Mouse (Mus musculus): ENCODE measurements around the gene Cib4. TPM values are rescaled to one million over a fixed set of nuclear protein-coding genes. Genes with fewer than 3 reads are reported as not detected.

The Cib4 gene
- polyA plus RNA-seq, 1 experiment from 2014 or later, result not detected

GRCm38 (mm10) chr5:30554981-30555380 is 9.3 kb upstream of the Cib4 start:
- H3K9ac ChIP-seq (replicated peaks; ENCODE audit: low read depth, low read length), result no peak overlapping the region
- H3K27ac ChIP-seq (ENCODE audit: low read length), result no peak overlapping the region
- no peak for ATAC-seq
- H3K36me3 ChIP-seq (ENCODE audit: control insufficient read depth, insufficient read depth), result no peaks in the 10 kb centered on the region
- WGBS, result 77% methylated on average over 8 of the region's 8 CpGs
- no peaks in the 10 kb centered on the region for H3K27me3 ChIP-seq (replicated peaks; ENCODE audit: control insufficient read depth, insufficient read depth, low read length)
- H3K4me3 ChIP-seq (replicated peaks; ENCODE audit: low read length), result no peak overlapping the region
- H3K4me2 ChIP-seq (ENCODE audit: low read length), result no peak overlapping the region
- H3K4me1 ChIP-seq (replicated peaks; ENCODE audit: control insufficient read depth, insufficient read depth, low read length), result peaks cover 5% of the 10 kb centered on the region
- H3K9me3 ChIP-seq (ENCODE audit: control insufficient read depth, low read length), result no peaks in the 10 kb centered on the region

- H3K4me1 ChIP-seq (replicated peaks; ENCODE audit: control insufficient read depth, insufficient read depth, low read length), result peaks cover 5% of the 10 kb centered on the region
- no peak for ATAC-seq
- 89% methylated on average over 13 of the region's 13 CpGs for WGBS
- H3K27me3 ChIP-seq (replicated peaks; ENCODE audit: control insufficient read depth, insufficient read depth, low read length), result no peaks in the 10 kb centered on the region
- H3K4me2 ChIP-seq (ENCODE audit: low read length), result no peak overlapping the region
- H3K4me3 ChIP-seq (replicated peaks; ENCODE audit: low read length), result no peak overlapping the region
- H3K27ac ChIP-seq (ENCODE audit: low read length), result no peak overlapping the region
- H3K9ac ChIP-seq (replicated peaks; ENCODE audit: low read depth, low read length), result no peak overlapping the region
- no peaks in the 10 kb centered on the region for H3K36me3 ChIP-seq (ENCODE audit: control insufficient read depth, insufficient read depth)
- H3K9me3 ChIP-seq (ENCODE audit: control insufficient read depth, low read length), result no peaks in the 10 kb centered on the region
Measured at GRCm38 (mm10) chr5:30553936-30554335, 8.3 kb upstream of the Cib4 start.

- Histone ChIP-seq H3K4me3 (replicated peaks; ENCODE audit: low read length) (no peak overlapping the region), H3K27ac (ENCODE audit: low read length) (no peak overlapping the region), H3K9ac (replicated peaks; ENCODE audit: low read depth, low read length) (no peak overlapping the region), H3K9me3 (ENCODE audit: control insufficient read depth, low read length) (no peaks in the 10 kb centered on the region), H3K4me2 (ENCODE audit: low read length) (no peak overlapping the region), H3K27me3 (replicated peaks; ENCODE audit: control insufficient read depth, insufficient read depth, low read length) (no peaks in the 10 kb centered on the region), H3K4me1 (replicated peaks; ENCODE audit: control insufficient read depth, insufficient read depth, low read length) (peaks cover 5% of the 10 kb centered on the region), H3K36me3 (ENCODE audit: control insufficient read depth, insufficient read depth) (no peaks in the 10 kb centered on the region)
- WGBS, result 82% methylated on average over 6 of the region's 6 CpGs
- ATAC-seq, result no peak
Measured at GRCm38 (mm10) chr5:30552006-30552405, 6.4 kb upstream of the Cib4 start.

GRCm38 (mm10) chr5:30551022-30551638 is 5.5 kb upstream of the Cib4 start:
- Histone ChIP-seq H3K36me3 (ENCODE audit: control insufficient read depth, insufficient read depth) (no peaks in the 10 kb centered on the region), H3K4me2 (ENCODE audit: low read length) (no peak overlapping the region), H3K9me3 (ENCODE audit: control insufficient read depth, low read length) (no peaks in the 10 kb centered on the region), H3K4me3 (replicated peaks; ENCODE audit: low read length) (no peak overlapping the region), H3K9ac (replicated peaks; ENCODE audit: low read depth, low read length) (no peak overlapping the region), H3K27ac (ENCODE audit: low read length) (no peak overlapping the region), H3K4me1 (replicated peaks; ENCODE audit: control insufficient read depth, insufficient read depth, low read length) (peaks cover 5% of the 10 kb centered on the region), H3K27me3 (replicated peaks; ENCODE audit: control insufficient read depth, insufficient read depth, low read length) (no peaks in the 10 kb centered on the region)
- no peak for ATAC-seq
- WGBS, result 78% methylated on average over 8 of the region's 8 CpGs

GRCm38 (mm10) chr5:30550334-30551021 is 4.8 kb upstream of the Cib4 start:
- WGBS, result 55% methylated on average over 9 of the region's 9 CpGs
- no peak overlapping the region for H3K4me2 ChIP-seq (ENCODE audit: low read length)
- H3K9ac ChIP-seq (replicated peaks; ENCODE audit: low read depth, low read length), result no peak overlapping the region
- peak; percentile 89 for ATAC-seq
- H3K4me3 ChIP-seq (replicated peaks; ENCODE audit: low read length), result no peak overlapping the region
- no peaks in the 10 kb centered on the region for H3K9me3 ChIP-seq (ENCODE audit: control insufficient read depth, low read length)
- H3K27me3 ChIP-seq (replicated peaks; ENCODE audit: control insufficient read depth, insufficient read depth, low read length), result no peaks in the 10 kb centered on the region
- no peaks in the 10 kb centered on the region for H3K36me3 ChIP-seq (ENCODE audit: control insufficient read depth, insufficient read depth)
- H3K27ac ChIP-seq (ENCODE audit: low read length), result no peak overlapping the region
- peaks cover 5% of the 10 kb centered on the region for H3K4me1 ChIP-seq (replicated peaks; ENCODE audit: control insufficient read depth, insufficient read depth, low read length)

GRCm38 (mm10) chr5:30548681-30549080 is 3.0 kb upstream of the Cib4 start:
- ATAC-seq, result no peak; the same call in 1 of the 2 replicates
- 42% methylated on average over 2 of the region's 2 CpGs for WGBS
- no peaks in the 10 kb centered on the region for H3K36me3 ChIP-seq (ENCODE audit: control insufficient read depth, insufficient read depth)
- H3K27ac ChIP-seq (ENCODE audit: low read length), result no peak overlapping the region
- no peak overlapping the region for H3K4me2 ChIP-seq (ENCODE audit: low read length)
- H3K9me3 ChIP-seq (ENCODE audit: control insufficient read depth, low read length), result no peaks in the 10 kb centered on the region
- H3K4me1 ChIP-seq (replicated peaks; ENCODE audit: control insufficient read depth, insufficient read depth, low read length), result peaks cover 5% of the 10 kb centered on the region
- H3K4me3 ChIP-seq (replicated peaks; ENCODE audit: low read length), result no peak overlapping the region
- H3K27me3 ChIP-seq (replicated peaks; ENCODE audit: control insufficient read depth, insufficient read depth, low read length), result no peaks in the 10 kb centered on the region
- no peak overlapping the region for H3K9ac ChIP-seq (replicated peaks; ENCODE audit: low read depth, low read length)

- H3K27ac ChIP-seq (ENCODE audit: low read length), result no peak overlapping the region
- WGBS, result 73% methylated on average over 7 of the region's 7 CpGs
- no peak overlapping the region for H3K4me2 ChIP-seq (ENCODE audit: low read length)
- ATAC-seq, result no peak
- H3K27me3 ChIP-seq (replicated peaks; ENCODE audit: control insufficient read depth, insufficient read depth, low read length), result no peaks in the 10 kb centered on the region
- no peaks in the 10 kb centered on the region for H3K9me3 ChIP-seq (ENCODE audit: control insufficient read depth, low read length)
- H3K9ac ChIP-seq (replicated peaks; ENCODE audit: low read depth, low read length), result no peak overlapping the region
- H3K4me1 ChIP-seq (replicated peaks; ENCODE audit: control insufficient read depth, insufficient read depth, low read length), result no peaks in the 10 kb centered on the region
- H3K36me3 ChIP-seq (ENCODE audit: control insufficient read depth, insufficient read depth), result no peaks in the 10 kb centered on the region
- no peak overlapping the region for H3K4me3 ChIP-seq (replicated peaks; ENCODE audit: low read length)
Measured at GRCm38 (mm10) chr5:30536051-30536570, 9.5 kb downstream of the Cib4 start.

- Histone ChIP-seq H3K27me3 (replicated peaks; ENCODE audit: control insufficient read depth, insufficient read depth, low read length) (no peaks in the 10 kb centered on the region), H3K9me3 (ENCODE audit: control insufficient read depth, low read length) (no peaks in the 10 kb centered on the region), H3K4me3 (replicated peaks; ENCODE audit: low read length) (no peak overlapping the region), H3K27ac (ENCODE audit: low read length) (no peak overlapping the region), H3K36me3 (ENCODE audit: control insufficient read depth, insufficient read depth) (no peaks in the 10 kb centered on the region), H3K4me1 (replicated peaks; ENCODE audit: control insufficient read depth, insufficient read depth, low read length) (no peaks in the 10 kb centered on the region), H3K9ac (replicated peaks; ENCODE audit: low read depth, low read length) (no peak overlapping the region), H3K4me2 (ENCODE audit: low read length) (no peak overlapping the region)
- ATAC-seq, result no peak
- WGBS, result 82% methylated on average over 6 of the region's 6 CpGs
Measured at GRCm38 (mm10) chr5:30534637-30535036, 11.0 kb downstream of the Cib4 start.

GRCm38 (mm10) chr5:30528906-30529305 is 16.7 kb downstream of the Cib4 start:
- H3K4me2 ChIP-seq (ENCODE audit: low read length), result no peak overlapping the region
- H3K27me3 ChIP-seq (replicated peaks; ENCODE audit: control insufficient read depth, insufficient read depth, low read length), result no peaks in the 10 kb centered on the region
- H3K27ac ChIP-seq (ENCODE audit: low read length), result no peak overlapping the region
- WGBS, result 19% methylated on average over 4 of the region's 4 CpGs
- peak; percentile 15; the same call in 1 of the 2 replicates for ATAC-seq
- no peaks in the 10 kb centered on the region for H3K9me3 ChIP-seq (ENCODE audit: control insufficient read depth, low read length)
- no peak overlapping the region for H3K4me3 ChIP-seq (replicated peaks; ENCODE audit: low read length)
- H3K9ac ChIP-seq (replicated peaks; ENCODE audit: low read depth, low read length), result no peak overlapping the region
- H3K36me3 ChIP-seq (ENCODE audit: control insufficient read depth, insufficient read depth), result no peaks in the 10 kb centered on the region
- H3K4me1 ChIP-seq (replicated peaks; ENCODE audit: control insufficient read depth, insufficient read depth, low read length), result peaks cover 19% of the 10 kb centered on the region

Measured in forebrain, embryonic 16.5 days (tissue).